Mouse (Mus musculus) thymus, adult 2 months (tissue): ENCODE results near the gene Coro2b.

Source experiments
- CTCF ChIP-seq: fragments of 200-500 bp; IDR thresholded peaks from 2 replicates; pipeline ENCODE4 v1.5.1; 2012; ENCODE audit warnings: mild to moderate bottlenecking, control low read depth, low read length, moderate library complexity, borderline replicate concordance; ENCODE audit not compliant: control insufficient read depth, poor library complexity, insufficient read depth; ENCODE audit errors: extremely low read depth
- POLR2A ChIP-seq: fragments of 200-500 bp; IDR thresholded peaks from 2 replicates; pipeline ENCODE4 v1.6.1; 2012; ENCODE audit warnings: mild to moderate bottlenecking, low read length, control low read depth, moderate library complexity; ENCODE audit not compliant: control insufficient read depth, poor library complexity, insufficient read depth; ENCODE audit errors: extremely low read depth

DNA sequence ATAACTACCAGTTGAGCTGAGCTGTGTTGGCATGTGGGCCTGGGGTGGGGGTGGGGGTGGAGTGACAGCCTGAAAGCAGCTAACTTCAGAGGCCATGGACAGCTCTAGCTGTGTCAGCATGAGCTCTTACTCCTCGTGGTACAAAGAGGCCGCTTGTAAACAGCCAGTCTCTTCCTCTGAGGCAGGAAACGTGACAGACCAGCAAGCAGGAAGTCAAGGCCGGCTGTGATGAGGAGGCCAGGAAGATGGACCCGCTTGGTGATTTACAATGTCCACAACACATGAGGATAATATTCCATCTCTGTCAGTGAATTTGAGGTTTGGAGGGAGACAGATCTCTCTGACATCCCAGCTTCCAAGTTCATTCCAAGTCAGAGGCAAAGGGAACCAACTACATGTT, 111.6 kb downstream of the Coro2b start:
- TF ChIP-seq POLR2A: no peak
- no peak for TF ChIP-seq CTCF
